Mouse (Mus musculus): ENCODE results near the gene Plppr2. TPM values are rescaled to one million over a fixed set of nuclear protein-coding genes. Genes with fewer than 3 reads are reported as not detected.

The Plppr2 gene
- polyA plus RNA-seq, 1 experiment from 2014 or later: 5.3 TPM

GRCm38 (mm10) chr9:21938234-21938855 lies 1.5 kb downstream of the Plppr2 start:
- WGBS (ENCODE audit: insufficient replicate concordance): 68% methylated on average over 4 of the region's 4 CpGs
- Histone ChIP-seq H3K9ac (ENCODE audit: low read depth, low read length) (no peak overlapping the region), H3K36me3 (ENCODE audit: control insufficient read depth, insufficient read depth, low read length) (no peaks in the 10 kb centered on the region), H3K4me3 (ENCODE audit: low read depth, low read length) (no peak overlapping the region), H3K4me1 (ENCODE audit: control insufficient read depth, insufficient read depth, low read length) (0 out of 2 replicates have a peak, but pooled peaks cover 3% of the 10 kb centered on the region), H3K27ac (ENCODE audit: low read depth, low read length) (no peak overlapping the region), H3K27me3 (ENCODE audit: control insufficient read depth, insufficient read depth, low read length) (peaks cover 2% of the 10 kb centered on the region), H3K4me2 (no peak overlapping the region), H3K9me3 (replicated peaks; ENCODE audit: control insufficient read depth, low read length) (no peaks in the 10 kb centered on the region)
- no peak for ATAC-seq (replicated peaks; ENCODE audit: insufficient number of reproducible peaks, low FRiP score, low TSS enrichment)

DNA sequence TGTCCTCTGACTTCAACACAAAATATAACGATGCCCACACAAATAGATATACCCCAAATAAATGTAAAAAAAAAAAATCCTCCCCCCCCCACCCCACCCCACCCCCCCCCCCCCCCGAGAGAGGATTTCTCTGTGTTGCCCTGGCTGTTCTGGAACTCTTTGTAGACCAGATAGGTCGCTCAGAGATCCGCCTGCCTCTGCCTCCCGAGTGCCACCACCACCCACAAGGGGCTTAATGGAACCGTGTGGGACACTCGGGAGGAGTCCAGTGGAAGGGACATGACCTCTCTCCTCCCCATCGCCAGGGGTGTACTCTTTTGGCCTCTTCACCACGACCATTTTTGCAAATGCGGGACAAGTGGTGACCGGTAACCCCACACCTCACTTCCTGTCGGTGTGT lies 6.2 kb downstream of the Plppr2 start:
- no peak overlapping the region for H3K9ac ChIP-seq (ENCODE audit: low read depth, low read length)
- H3K9me3 ChIP-seq (replicated peaks; ENCODE audit: control insufficient read depth, low read length): no peaks in the 10 kb centered on the region
- no peak; the same call in 1 of the 2 replicates for ATAC-seq (replicated peaks; ENCODE audit: insufficient number of reproducible peaks, low FRiP score, low TSS enrichment)
- H3K27ac ChIP-seq (ENCODE audit: low read depth, low read length): no peak overlapping the region
- peaks cover 3% of the 10 kb centered on the region; the same call in 1 of the 2 replicates for H3K4me1 ChIP-seq (ENCODE audit: control insufficient read depth, insufficient read depth, low read length)
- no peak overlapping the region for H3K4me2 ChIP-seq
- peaks cover 30% of the 10 kb centered on the region for H3K27me3 ChIP-seq (ENCODE audit: control insufficient read depth, insufficient read depth, low read length)
- WGBS (ENCODE audit: insufficient replicate concordance): 61% methylated on average over 12 of the region's 12 CpGs
- H3K36me3 ChIP-seq (ENCODE audit: control insufficient read depth, insufficient read depth, low read length): no peaks in the 10 kb centered on the region
- no peak overlapping the region for H3K4me3 ChIP-seq (ENCODE audit: low read depth, low read length)

DNA sequence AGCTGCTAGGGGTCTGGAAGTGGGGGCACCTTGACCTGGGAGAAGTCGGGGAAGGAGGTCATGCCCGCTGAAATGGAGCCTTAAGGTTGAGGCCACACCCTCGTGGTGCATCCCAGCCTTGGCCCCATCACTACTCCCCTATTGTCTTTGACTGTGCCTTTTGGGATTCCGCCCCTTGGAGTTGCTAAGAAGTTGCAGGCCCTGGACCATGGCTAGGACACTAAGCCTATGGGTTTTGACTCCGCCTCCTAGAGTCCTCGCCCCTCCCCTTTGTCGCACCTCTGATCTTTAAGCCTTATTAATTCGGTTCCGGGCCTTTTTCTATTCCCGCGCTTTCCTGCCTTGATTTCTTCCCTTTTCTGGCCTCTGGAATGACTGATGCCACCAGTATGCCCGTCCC lies 6.8 kb downstream of the Plppr2 start:
- Histone ChIP-seq H3K4me3 (ENCODE audit: low read depth, low read length) (no peak overlapping the region), H3K4me1 (ENCODE audit: control insufficient read depth, insufficient read depth, low read length) (peaks cover 3% of the 10 kb centered on the region; the same call in 1 of the 2 replicates), H3K27me3 (ENCODE audit: control insufficient read depth, insufficient read depth, low read length) (peaks cover 36% of the 10 kb centered on the region), H3K9me3 (replicated peaks; ENCODE audit: control insufficient read depth, low read length) (no peaks in the 10 kb centered on the region), H3K27ac (ENCODE audit: low read depth, low read length) (no peak overlapping the region), H3K9ac (ENCODE audit: low read depth, low read length) (no peak overlapping the region), H3K4me2 (no peak overlapping the region), H3K36me3 (ENCODE audit: control insufficient read depth, insufficient read depth, low read length) (no peaks in the 10 kb centered on the region)
- 37% methylated on average over 12 of the region's 12 CpGs for WGBS (ENCODE audit: insufficient replicate concordance)
- no peak for ATAC-seq (replicated peaks; ENCODE audit: insufficient number of reproducible peaks, low FRiP score, low TSS enrichment)

GRCm38 (mm10) chr9:21944267-21944666 lies 7.4 kb downstream of the Plppr2 start:
- 10% methylated on average over 23 of the region's 23 CpGs for WGBS (ENCODE audit: insufficient replicate concordance)
- Histone ChIP-seq H3K36me3 (ENCODE audit: control insufficient read depth, insufficient read depth, low read length) (no peaks in the 10 kb centered on the region), H3K27ac (ENCODE audit: low read depth, low read length) (no peak overlapping the region), H3K9ac (ENCODE audit: low read depth, low read length) (no peak overlapping the region), H3K9me3 (replicated peaks; ENCODE audit: control insufficient read depth, low read length) (no peaks in the 10 kb centered on the region), H3K4me1 (ENCODE audit: control insufficient read depth, insufficient read depth, low read length) (peaks cover 3% of the 10 kb centered on the region; the same call in 1 of the 2 replicates), H3K4me3 (ENCODE audit: low read depth, low read length) (no peak overlapping the region), H3K27me3 (ENCODE audit: control insufficient read depth, insufficient read depth, low read length) (peaks cover 42% of the 10 kb centered on the region), H3K4me2 (peak overlapping the region; percentile 27; the same call in 1 of the 2 replicates)
- no peak for ATAC-seq (replicated peaks; ENCODE audit: insufficient number of reproducible peaks, low FRiP score, low TSS enrichment)

- ATAC-seq (replicated peaks; ENCODE audit: insufficient number of reproducible peaks, low FRiP score, low TSS enrichment): no peak
- H3K4me3 ChIP-seq (ENCODE audit: low read depth, low read length): no peak overlapping the region
- H3K4me1 ChIP-seq (ENCODE audit: control insufficient read depth, insufficient read depth, low read length): peaks cover 3% of the 10 kb centered on the region; the same call in 1 of the 2 replicates
- H3K9ac ChIP-seq (ENCODE audit: low read depth, low read length): no peak overlapping the region
- H3K36me3 ChIP-seq (ENCODE audit: control insufficient read depth, insufficient read depth, low read length): no peaks in the 10 kb centered on the region
- H3K4me2 ChIP-seq: peak overlapping the region; percentile 50
- no peaks in the 10 kb centered on the region for H3K9me3 ChIP-seq (replicated peaks; ENCODE audit: control insufficient read depth, low read length)
- peaks cover 42% of the 10 kb centered on the region for H3K27me3 ChIP-seq (ENCODE audit: control insufficient read depth, insufficient read depth, low read length)
- WGBS (ENCODE audit: insufficient replicate concordance): 3% methylated on average over 28 of the region's 28 CpGs
- no peak overlapping the region for H3K27ac ChIP-seq (ENCODE audit: low read depth, low read length)
Observed at GRCm38 (mm10) chr9:21947540-21948130, 10.8 kb downstream of the Plppr2 start.

DNA sequence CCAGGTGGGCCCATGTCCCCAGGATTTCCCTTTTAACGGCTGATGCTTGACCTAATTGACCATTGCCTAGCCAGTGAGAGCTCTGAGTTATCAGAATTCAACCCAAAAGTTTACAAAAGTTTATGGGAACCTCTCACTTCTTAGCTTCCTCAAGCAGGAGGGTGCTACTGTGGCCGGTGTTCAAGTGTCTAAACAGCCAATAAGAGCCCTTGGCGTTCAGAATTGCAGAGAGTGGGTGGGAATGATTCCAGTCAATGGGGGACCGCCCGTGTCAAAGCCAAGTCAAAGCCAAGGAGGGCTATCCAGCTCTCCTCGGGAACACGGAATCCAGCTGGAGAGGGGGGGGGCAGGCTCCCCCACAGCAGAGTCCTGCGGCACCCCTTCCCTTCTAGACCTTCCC lies 11.3 kb downstream of the Plppr2 start:
- peaks cover 3% of the 10 kb centered on the region; the same call in 1 of the 2 replicates for H3K4me1 ChIP-seq (ENCODE audit: control insufficient read depth, insufficient read depth, low read length)
- H3K27ac ChIP-seq (ENCODE audit: low read depth, low read length): no peak overlapping the region
- WGBS (ENCODE audit: insufficient replicate concordance): 45% methylated on average over 8 of the region's 8 CpGs
- no peak overlapping the region for H3K4me3 ChIP-seq (ENCODE audit: low read depth, low read length)
- ATAC-seq (replicated peaks; ENCODE audit: insufficient number of reproducible peaks, low FRiP score, low TSS enrichment): no peak
- no peaks in the 10 kb centered on the region for H3K36me3 ChIP-seq (ENCODE audit: control insufficient read depth, insufficient read depth, low read length)
- no peak overlapping the region for H3K4me2 ChIP-seq
- H3K9ac ChIP-seq (ENCODE audit: low read depth, low read length): no peak overlapping the region
- no peaks in the 10 kb centered on the region for H3K9me3 ChIP-seq (replicated peaks; ENCODE audit: control insufficient read depth, low read length)
- peaks cover 42% of the 10 kb centered on the region for H3K27me3 ChIP-seq (ENCODE audit: control insufficient read depth, insufficient read depth, low read length)

DNA sequence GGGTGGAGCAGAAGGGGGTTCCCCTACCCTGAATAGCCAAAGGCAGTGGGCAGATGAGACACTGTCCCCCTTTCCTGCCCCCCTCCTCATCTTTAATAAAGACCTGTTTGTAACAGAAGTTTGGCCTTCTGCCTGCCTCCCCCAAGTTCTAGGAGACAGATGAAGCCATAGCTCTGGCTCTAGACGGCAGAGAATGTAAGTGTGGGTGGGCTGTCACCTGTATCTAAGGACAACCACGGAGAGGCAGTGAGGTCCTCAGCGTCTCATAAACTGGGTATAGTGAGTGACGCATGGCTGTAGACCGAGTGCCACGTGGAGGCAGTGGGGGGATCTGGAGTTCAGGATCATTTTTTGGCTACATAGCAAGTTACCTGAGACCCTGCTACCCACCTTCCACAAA lies 12.0 kb downstream of the Plppr2 start:
- Histone ChIP-seq H3K9me3 (replicated peaks; ENCODE audit: control insufficient read depth, low read length) (no peaks in the 10 kb centered on the region), H3K4me3 (ENCODE audit: low read depth, low read length) (no peak overlapping the region), H3K27ac (ENCODE audit: low read depth, low read length) (no peak overlapping the region), H3K4me1 (ENCODE audit: control insufficient read depth, insufficient read depth, low read length) (peaks cover 3% of the 10 kb centered on the region; the same call in 1 of the 2 replicates), H3K4me2 (no peak overlapping the region), H3K9ac (ENCODE audit: low read depth, low read length) (no peak overlapping the region), H3K36me3 (ENCODE audit: control insufficient read depth, insufficient read depth, low read length) (no peaks in the 10 kb centered on the region), H3K27me3 (ENCODE audit: control insufficient read depth, insufficient read depth, low read length) (peaks cover 36% of the 10 kb centered on the region)
- ATAC-seq (replicated peaks; ENCODE audit: insufficient number of reproducible peaks, low FRiP score, low TSS enrichment): no peak
- 64% methylated on average over 6 of the region's 6 CpGs for WGBS (ENCODE audit: insufficient replicate concordance)

GRCm38 (mm10) chr9:21950322-21950721 lies 13.5 kb downstream of the Plppr2 start:
- ATAC-seq (replicated peaks; ENCODE audit: insufficient number of reproducible peaks, low FRiP score, low TSS enrichment): no peak
- no peak overlapping the region for H3K4me3 ChIP-seq (ENCODE audit: low read depth, low read length)
- peaks cover 28% of the 10 kb centered on the region for H3K27me3 ChIP-seq (ENCODE audit: control insufficient read depth, insufficient read depth, low read length)
- H3K36me3 ChIP-seq (ENCODE audit: control insufficient read depth, insufficient read depth, low read length): no peaks in the 10 kb centered on the region
- no peak overlapping the region for H3K27ac ChIP-seq (ENCODE audit: low read depth, low read length)
- H3K4me2 ChIP-seq: no peak overlapping the region
- 17% methylated on average over 11 of the region's 11 CpGs for WGBS (ENCODE audit: insufficient replicate concordance)
- no peak overlapping the region for H3K9ac ChIP-seq (ENCODE audit: low read depth, low read length)
- peaks cover 3% of the 10 kb centered on the region; the same call in 1 of the 2 replicates for H3K4me1 ChIP-seq (ENCODE audit: control insufficient read depth, insufficient read depth, low read length)
- no peaks in the 10 kb centered on the region for H3K9me3 ChIP-seq (replicated peaks; ENCODE audit: control insufficient read depth, low read length)

Measured in heart, embryonic 11.5 days (tissue).